In the genomic region with DNA sequence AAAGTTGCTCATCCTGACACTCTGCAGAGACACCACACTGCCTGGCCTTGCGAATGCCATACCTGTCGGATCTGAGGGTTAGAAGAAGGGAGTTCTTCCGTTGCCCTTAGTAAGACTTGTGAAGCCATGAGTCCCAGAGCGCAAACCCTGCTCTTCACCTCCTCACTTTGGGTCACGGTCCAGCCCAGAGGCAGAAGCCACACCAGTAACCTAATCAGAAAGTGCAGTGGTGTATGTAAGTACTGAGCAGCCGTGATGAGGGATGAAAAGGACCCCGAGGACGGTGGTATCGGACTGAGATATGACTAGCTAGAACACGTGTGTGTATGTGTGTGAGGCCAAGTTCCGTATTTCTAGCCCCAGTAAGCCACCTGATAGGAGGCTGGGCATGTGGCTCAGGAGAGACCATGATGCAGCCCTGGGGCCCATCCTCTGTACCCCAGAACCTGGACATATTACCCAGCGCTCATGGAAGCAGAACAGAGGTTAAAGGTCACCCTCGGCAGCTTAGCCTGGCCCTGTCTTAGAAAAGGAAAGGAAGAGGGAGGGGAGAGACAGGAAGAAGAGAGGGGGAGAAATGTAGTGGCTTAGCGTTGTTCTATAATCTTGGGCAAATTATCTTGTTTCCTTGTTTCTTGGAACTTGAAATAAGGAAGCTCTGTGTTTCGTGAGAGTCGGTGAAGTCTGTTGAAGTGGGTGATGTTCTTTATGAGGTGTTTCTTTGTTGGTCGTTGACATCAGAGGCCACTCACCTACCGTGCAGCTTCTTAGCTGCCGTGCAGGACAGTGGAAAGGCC, we compare ENCODE assay signal across 13 mouse cellular contexts. TPM values are rescaled to one million over a fixed set of nuclear protein-coding genes. Genes with fewer than 3 reads are reported as not detected.
DNase-seq lines count a peak whose midpoint lies in the region; ATAC-seq and TF ChIP-seq lines count a peak whose summit lies in the region.
"Had no signal": no experiment of that assay in that cellular context is flagged by ENCODE, and none has a peak within 500 bp of the region (broad histone marks: within the 10 kb centered on the region; RNA-seq: fewer than 3 reads in every experiment).

No protein-coding gene starts in this region.

- TF ChIP-seq POLR2A in kidney, adult 2 months (IDR thresholded peaks at IDR 0.05; ENCODE audit: low read depth, low read length), result no peak

- no peaks in the 10 kb centered on the region for H3K27me3 ChIP-seq in kidney, embryonic 15.5 days
- H3K27me3 ChIP-seq in kidney, adult 2 months (replicated peaks; ENCODE audit: control insufficient read depth, insufficient read depth, low read length), result no peaks in the 10 kb centered on the region
- no peaks in the 10 kb centered on the region for H3K27me3 ChIP-seq in liver, postnatal 0 days (ENCODE audit: insufficient read depth, low read length)
- H3K27me3 ChIP-seq: forebrain, embryonic 12.5 days; neural tube, embryonic 15.5 days had no signal

- no peak overlapping the region for H3K9ac ChIP-seq in kidney, embryonic 15.5 days
- 0 out of 2 replicates have a peak overlapping the region, but pooled peaks have one; percentile 23 for H3K9ac ChIP-seq in liver, postnatal 0 days (replicated peaks)
- H3K9ac ChIP-seq: forebrain, embryonic 12.5 days; neural tube, embryonic 15.5 days had no signal

- peak overlapping the region; percentile 92 for H3K27ac ChIP-seq in kidney, embryonic 15.5 days
- no peak overlapping the region for H3K27ac ChIP-seq in kidney, adult 2 months (ENCODE audit: insufficient read depth, low read depth, low read length)
- H3K27ac ChIP-seq in liver, postnatal 0 days (ENCODE audit: low read depth), result peak overlapping the region; percentile 93
- H3K27ac ChIP-seq: forebrain, embryonic 12.5 days; neural tube, embryonic 15.5 days had no signal

- no peaks in the 10 kb centered on the region for H3K9me3 ChIP-seq in kidney, embryonic 15.5 days (replicated peaks)
- no peaks in the 10 kb centered on the region for H3K9me3 ChIP-seq in liver, postnatal 0 days (ENCODE audit: low read length)
- H3K9me3 ChIP-seq: forebrain, embryonic 12.5 days; G1E; neural tube, embryonic 15.5 days had no signal

- H3K4me3 ChIP-seq in kidney, embryonic 15.5 days (replicated peaks), result no peak overlapping the region
- H3K4me3 ChIP-seq in kidney, adult 2 months (ENCODE audit: insufficient read depth, low read depth, low read length), result no peak overlapping the region
- H3K4me3 ChIP-seq in liver, postnatal 0 days (ENCODE audit: low read depth, low read length), result peak overlapping the region; percentile 28; the same call in 1 of the 2 replicates
- H3K4me3 ChIP-seq: forebrain, embryonic 12.5 days; neural tube, embryonic 15.5 days had no signal

- no peak overlapping the region for H3K4me2 ChIP-seq in kidney, embryonic 15.5 days
- peak overlapping the region; percentile 54 for H3K4me2 ChIP-seq in liver, postnatal 0 days (ENCODE audit: low read depth, low read length)
- H3K4me2 ChIP-seq: forebrain, embryonic 12.5 days; neural tube, embryonic 15.5 days had no signal

- ATAC-seq in kidney, embryonic 15.5 days (replicated peaks; ENCODE audit: low FRiP score), result 0 out of 2 replicates have a peak, but pooled peaks have one; percentile 6
- peak; percentile 33 for ATAC-seq in erythroblast, adult 5-6 weeks (replicated peaks; ENCODE audit: low FRiP score, poor library complexity, severe bottlenecking)
- peak; percentile 37 for ATAC-seq in liver, postnatal 0 days

- TF ChIP-seq CTCF in kidney, adult 2 months (conservative IDR thresholded peaks at IDR 0.05; ENCODE audit: insufficient read depth, insufficient read length, low read depth, low read length), result no peak
- no peak for TF ChIP-seq CTCF in liver, postnatal 0 days (IDR thresholded peaks at IDR 0.05; ENCODE audit: low read depth)

- DNase-seq in kidney, adult 2 months, result no peak
- peak; percentile 12 for DNase-seq in c-Kit-negative CD71-positive TER-119-positive erythroid progenitor cells, embryonic 14.5 days (ENCODE audit: low read depth, low spot score)
- DNase-seq in liver, postnatal 0 days, result peak; percentile 34
- no peak for DNase-seq in embryo, embryonic 10.5 days (ENCODE audit: low spot score)
- DNase-seq in cerebellum, adult 11-12 months, result no peak
- DNase-seq: cerebellum, adult 9-11 months; right cerebral cortex, postnatal 25 days; thymus, postnatal 36 days had no signal

- peaks cover 42% of the 10 kb centered on the region for H3K4me1 ChIP-seq in kidney, embryonic 15.5 days
- no peaks in the 10 kb centered on the region for H3K4me1 ChIP-seq in kidney, adult 2 months (ENCODE audit: control insufficient read depth, insufficient read depth, low read length)
- H3K4me1 ChIP-seq in liver, postnatal 0 days (ENCODE audit: insufficient read depth), result peaks cover 43% of the 10 kb centered on the region

- TF ChIP-seq EP300 in liver, postnatal 0 days (IDR thresholded peaks at IDR 0.05; ENCODE audit: low read depth), result peak; percentile 33; the same call in 1 of the 2 replicates

- 51% methylated on average over 19 of the region's 19 CpGs for WGBS in kidney, embryonic 15.5 days
- 61% methylated on average over 19 of the region's 19 CpGs for WGBS in kidney, adult 2 months
- 47% methylated on average over 19 of the region's 19 CpGs for WGBS in liver, postnatal 0 days (ENCODE audit: insufficient replicate concordance)

- H3K36me3 ChIP-seq in kidney, embryonic 15.5 days, result peaks cover 33% of the 10 kb centered on the region
- no peaks in the 10 kb centered on the region for H3K36me3 ChIP-seq in kidney, adult 2 months (ENCODE audit: control insufficient read depth, insufficient read depth, low read length)
- peaks cover 20% of the 10 kb centered on the region for H3K36me3 ChIP-seq in liver, postnatal 0 days (replicated peaks; ENCODE audit: insufficient read depth, low read length)

RNA-seq across cellular contexts. Expression of gene Gan, which starts 43.5 kb away (rescaled TPM):
- polyA plus RNA-seq in kidney, embryonic 15.5 days (2015; fragmentation: Nextera tagmentation; extraction: Ambion mirVana), result 1.9 TPM in 2 replicates
- 3.1 and 3.4 TPM in 2 replicates for polyA plus RNA-seq in kidney, adult 2 months (2012; rRNA removed)
- total RNA-seq in erythroblast, adult 5-6 weeks (2015; ENCODE audit: low replicate concordance), result 18.1 and 25.9 TPM in 2 replicates
- total RNA-seq in erythroblast, adult 5-6 weeks (2017; ENCODE audit: low replicate concordance), result 29.7 and 31.4 TPM in 2 replicates
- polyA plus RNA-seq in liver, postnatal 0 days (2015; fragmentation: Nextera tagmentation; extraction: Ambion mirVana), result 0.60 and 0.62 TPM in 2 replicates

RNA-seq across cellular contexts. Expression of gene Cmip, which starts 55.4 kb away (rescaled TPM):
- 20.5 and 21.8 TPM in 2 replicates for polyA plus RNA-seq in kidney, embryonic 15.5 days (2015; fragmentation: Nextera tagmentation; extraction: Ambion mirVana)
- 104 and 112 TPM in 2 replicates for polyA plus RNA-seq in kidney, adult 2 months (2012; rRNA removed)
- total RNA-seq in erythroblast, adult 5-6 weeks (2015; ENCODE audit: low replicate concordance), result 25.1 and 34.8 TPM in 2 replicates
- 23.0 and 28.3 TPM in 2 replicates for total RNA-seq in erythroblast, adult 5-6 weeks (2017; ENCODE audit: low replicate concordance)
- polyA plus RNA-seq in liver, postnatal 0 days (2015; fragmentation: Nextera tagmentation; extraction: Ambion mirVana), result 22.3 and 22.6 TPM in 2 replicates

Comparison
In these comparisons a context has a peak if more than half of its experiments do, and no peak if none do; other contexts are left out.
1. DNase-seq: peak in c-Kit-negative CD71-positive TER-119-positive erythroid progenitor cells, embryonic 14.5 days (single experiment) and liver, postnatal 0 days (single experiment); none in kidney, adult 2 months (single experiment), embryo, embryonic 10.5 days (single experiment) and cerebellum, adult 11-12 months (single experiment).
2. Peak in every context shown above with its lines, with median percentiles within 50 percentile points of each other: ATAC-seq.